Comparison of ENCODE assay signal across 9 mouse cellular contexts in the genomic region with DNA sequence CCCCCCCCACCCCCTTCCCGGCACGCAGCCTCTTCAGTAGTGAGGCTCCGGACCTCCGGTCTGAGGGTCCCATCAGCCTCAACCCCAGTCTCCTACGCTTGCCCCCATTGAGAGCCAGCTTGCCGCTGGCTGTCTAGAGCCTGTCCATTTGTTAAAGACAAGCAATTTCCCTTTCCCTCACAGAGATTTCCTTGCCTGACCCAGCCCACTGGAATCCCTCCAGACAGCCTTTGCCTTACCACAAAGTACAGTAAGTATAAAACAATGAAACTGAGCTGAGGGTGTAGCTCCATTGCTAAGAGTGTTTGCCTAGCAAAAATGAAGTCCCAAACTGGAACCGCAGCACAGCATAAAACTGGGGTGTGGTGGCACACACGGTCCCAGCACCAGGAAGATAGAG.
DNase-seq lines count a peak whose midpoint lies in the region; TF ChIP-seq lines count a peak whose summit lies in the region.
"Had no signal": no experiment of that assay in that cellular context is flagged by ENCODE, and none has a peak within 500 bp of the region (broad histone marks: within the 10 kb centered on the region; RNA-seq: fewer than 3 reads in every experiment).

No protein-coding gene starts in this region.

- peak; percentile 54 for DNase-seq in brain, embryonic 14.5 days (ENCODE audit: low read depth)
- peak; percentile 53 for DNase-seq in gastrocnemius, postnatal 10 days
- peak; percentile 85 for DNase-seq in kidney, adult 2 months
- peak; percentile 77 for DNase-seq in lung, postnatal 10 days
- DNase-seq in frontal cortex, postnatal 14 days (ENCODE audit: low spot score in 2 of 2), result no peak
- no peak for DNase-seq in right cerebral cortex, postnatal 36 days (ENCODE audit: low spot score in 2 of 2)
- no peak for DNase-seq in frontal cortex, postnatal 10 days (ENCODE audit: low spot score in 2 of 2)

- H3K4me3 ChIP-seq in kidney, adult 2 months (ENCODE audit: insufficient read depth, low read depth, low read length), result no peak overlapping the region
- H3K4me3 ChIP-seq: hindbrain, embryonic 15.5 days; megakaryocyte, embryonic 14.5 days had no signal

- no peak for TF ChIP-seq CTCF in brain, embryonic 14.5 days (IDR thresholded peaks at IDR 0.05; ENCODE audit: borderline replicate concordance, extremely low read depth, insufficient read depth, insufficient read length)
- no peak for TF ChIP-seq CTCF in kidney, adult 2 months (conservative IDR thresholded peaks at IDR 0.05; ENCODE audit: insufficient read depth, insufficient read length, low read depth, low read length)

- 48% methylated on average over 8 of the region's 8 CpGs for WGBS in kidney, adult 2 months

- H3K4me1 ChIP-seq in kidney, adult 2 months (ENCODE audit: control insufficient read depth, insufficient read depth, low read length), result peaks cover 4% of the 10 kb centered on the region; the same call in 1 of the 2 replicates

- H3K36me3 ChIP-seq in kidney, adult 2 months (ENCODE audit: control insufficient read depth, insufficient read depth, low read length), result no peaks in the 10 kb centered on the region
- H3K36me3 ChIP-seq: hindbrain, embryonic 15.5 days had no signal

- no peaks in the 10 kb centered on the region for H3K27me3 ChIP-seq in kidney, adult 2 months (replicated peaks; ENCODE audit: control insufficient read depth, insufficient read depth, low read length)
- H3K27me3 ChIP-seq: hindbrain, embryonic 15.5 days; megakaryocyte, embryonic 14.5 days had no signal

- no peak overlapping the region for H3K27ac ChIP-seq in kidney, adult 2 months (ENCODE audit: insufficient read depth, low read depth, low read length)
- H3K27ac ChIP-seq: hindbrain, embryonic 15.5 days had no signal

- no peak for TF ChIP-seq POLR2A in brain, embryonic 14.5 days (IDR thresholded peaks at IDR 0.05; ENCODE audit: borderline replicate concordance, extremely low read depth, insufficient read depth, insufficient read length, poor library complexity, severe bottlenecking)
- TF ChIP-seq POLR2A in kidney, adult 2 months (IDR thresholded peaks at IDR 0.05; ENCODE audit: low read depth, low read length), result no peak

Comparison
In these comparisons a context has a peak if more than half of its experiments do, and no peak if none do; other contexts are left out.
1. DNase-seq: peak in brain, embryonic 14.5 days (single experiment), gastrocnemius, postnatal 10 days (single experiment), kidney, adult 2 months (single experiment) and lung, postnatal 10 days (single experiment); none in frontal cortex, postnatal 14 days (0 of 2), right cerebral cortex, postnatal 36 days (0 of 2) and frontal cortex, postnatal 10 days (0 of 2).